Mouse (Mus musculus) layer of hippocampus, postnatal 25 days (tissue): ENCODE results near the gene Tbx1. TPM values are rescaled to one million over a fixed set of nuclear protein-coding genes. Genes with fewer than 3 reads are reported as not detected.
A peak's percentile ranks its signal among the peaks of the same experiment; 100 is the strongest.

Experiments used
- DNase-seq, 2 experiments: peaks; one replicate each; pipeline ENCODE4 v3.0.0; 2022; ENCODE audit warnings: mixed read lengths in 2 of 2, low spot score in 1 of 2; ENCODE audit errors: extremely low spot score in 1 of 2
- total RNA-seq, 2 experiments: library from RNA; stranded (reverse); gene quantifications; 2 replicates each; pipeline ENCODE4 v1.2.3; 2021

Tbx1 gene
- under 1 TPM; 0.77 to 0.91 TPM for total RNA-seq

DNA sequence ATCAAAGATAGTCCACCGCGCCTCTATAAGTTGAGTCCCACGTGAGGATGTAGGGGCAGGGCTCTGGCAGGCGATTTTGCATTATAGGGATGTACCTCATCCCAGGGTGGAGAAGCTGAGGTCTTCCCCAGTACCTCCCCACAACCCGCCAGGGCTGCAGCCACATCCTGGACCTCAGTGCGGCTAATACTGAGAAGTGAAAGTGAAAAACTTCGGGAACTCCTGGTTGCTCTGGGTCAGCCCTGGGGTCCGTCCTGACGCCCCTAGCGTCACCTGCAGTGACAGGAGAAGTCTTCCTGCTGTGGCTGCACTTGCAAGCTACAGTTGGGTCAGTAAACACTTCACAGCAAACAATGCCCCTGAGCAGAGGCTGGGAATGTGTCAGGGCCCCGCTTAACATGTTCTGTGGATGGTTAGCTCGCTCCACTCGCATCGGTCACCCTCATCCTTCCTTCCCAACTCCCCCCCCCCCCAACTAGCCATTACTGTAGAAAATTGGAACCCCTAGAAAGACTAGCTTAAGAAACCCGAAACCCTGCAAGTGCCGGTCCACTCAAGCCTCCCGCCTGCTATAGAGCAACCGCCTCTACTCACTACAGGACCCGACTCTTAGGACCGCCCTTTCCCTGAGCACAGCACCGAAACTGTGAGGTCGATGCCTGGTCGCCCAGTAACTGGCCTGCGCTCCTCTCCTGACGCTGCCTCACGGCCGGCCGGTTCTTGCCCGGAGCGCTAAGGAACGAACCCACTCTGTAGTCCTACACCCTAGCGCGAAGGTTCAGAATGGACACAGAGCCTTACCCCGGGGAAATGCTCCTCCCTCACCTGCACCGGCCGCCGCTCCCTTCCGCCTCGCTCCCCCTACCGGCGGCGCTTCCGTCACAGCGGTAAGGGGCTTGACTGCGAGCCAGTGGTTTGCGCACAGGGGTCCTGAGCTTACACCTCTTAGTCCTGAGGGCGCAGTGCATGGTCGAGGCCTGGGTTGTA lies at the start of gene Tbx1:
Tbx1 (minus strand) TSS at position 868 of the 987 bp plus-strand sequence.
- DNase-seq, result no peak

DNA sequence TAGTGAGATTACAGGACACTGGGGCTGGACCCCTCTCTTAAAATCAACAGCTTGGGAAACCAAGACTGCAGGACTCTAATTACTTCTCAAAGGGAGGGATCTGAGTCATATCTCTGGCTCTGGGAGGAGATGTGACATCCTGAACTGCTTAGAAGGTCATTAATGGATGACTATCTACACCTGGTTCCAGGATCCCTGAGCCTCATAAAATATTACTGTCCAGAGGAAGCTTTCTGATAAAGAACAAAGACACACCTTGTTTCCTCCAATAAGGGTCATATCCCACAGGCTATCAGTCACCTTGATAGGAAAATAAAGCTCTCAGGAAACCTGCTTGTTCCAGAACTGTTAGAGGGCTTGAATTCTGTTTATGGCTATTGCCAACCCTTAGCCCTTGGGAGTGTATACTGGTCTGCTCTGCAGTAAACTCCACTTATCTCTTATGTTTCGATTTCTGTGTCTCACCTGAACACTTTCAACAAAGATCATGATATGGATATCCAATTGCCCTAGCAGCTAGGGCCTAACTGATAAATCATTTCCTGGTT lies 49.0 kb upstream of the Tbx1 start:
- no peak for DNase-seq

DNA sequence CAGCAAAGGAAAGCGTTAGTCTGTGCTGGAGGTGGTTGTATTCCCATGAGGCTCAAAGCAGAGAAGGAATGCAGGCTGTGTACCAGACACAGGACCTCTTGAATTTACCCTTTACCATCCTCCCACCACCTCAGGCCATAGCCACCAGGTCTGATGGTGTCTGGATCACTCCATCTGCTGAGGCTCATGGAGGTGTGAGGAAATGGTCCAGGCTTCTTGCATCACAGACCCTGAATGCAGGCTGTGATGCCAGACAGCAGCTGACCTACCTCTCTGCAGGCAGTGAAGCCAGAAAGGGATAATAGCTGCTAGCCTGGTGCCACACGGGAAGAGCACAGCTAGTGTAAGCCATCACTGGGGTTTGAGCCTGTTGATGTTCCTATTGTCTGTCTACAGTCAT lies 47.9 kb upstream of the Tbx1 start:
- no peak for DNase-seq

DNA sequence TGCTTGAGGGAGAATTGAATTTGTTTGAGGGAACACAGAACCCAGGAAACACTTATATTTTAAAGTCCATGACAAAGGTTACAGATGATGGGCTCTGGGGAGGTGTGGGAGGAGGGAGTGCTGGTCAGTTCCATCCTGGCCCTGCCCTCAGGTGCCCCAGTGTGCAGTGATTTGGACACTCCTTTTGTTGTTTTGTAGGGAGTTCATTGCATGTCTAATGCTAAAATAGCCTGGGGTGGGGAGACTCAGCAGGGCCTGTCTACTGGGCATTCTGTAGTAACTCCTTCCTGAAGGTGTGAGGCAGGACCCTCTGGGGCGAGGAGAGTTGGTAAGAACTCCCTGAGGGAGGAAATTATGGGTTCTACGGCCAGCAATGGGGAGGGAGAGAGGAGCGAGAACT lies 46.3 kb upstream of the Tbx1 start:
- no peak for DNase-seq

DNA sequence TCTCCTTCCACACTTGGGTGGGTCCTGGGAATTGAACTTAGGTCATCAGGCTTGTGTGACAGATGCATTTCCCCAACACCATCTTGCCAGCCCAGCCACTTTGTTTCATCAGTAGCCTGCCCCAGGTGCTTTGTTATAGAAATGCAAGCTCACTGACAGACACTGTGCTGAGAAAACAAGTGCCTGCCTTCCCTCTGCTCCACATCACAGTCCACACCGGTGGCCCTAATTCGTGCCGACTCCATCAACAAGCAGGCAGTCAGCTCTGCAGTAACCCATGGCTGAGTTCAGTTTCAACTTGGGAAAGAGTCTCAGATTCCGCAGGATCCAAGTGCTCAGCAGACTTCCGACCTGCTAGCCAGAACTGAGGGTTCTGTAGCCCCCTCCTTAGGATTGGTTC lies 45.9 kb upstream of the Tbx1 start:
- DNase-seq, result no peak

DNA sequence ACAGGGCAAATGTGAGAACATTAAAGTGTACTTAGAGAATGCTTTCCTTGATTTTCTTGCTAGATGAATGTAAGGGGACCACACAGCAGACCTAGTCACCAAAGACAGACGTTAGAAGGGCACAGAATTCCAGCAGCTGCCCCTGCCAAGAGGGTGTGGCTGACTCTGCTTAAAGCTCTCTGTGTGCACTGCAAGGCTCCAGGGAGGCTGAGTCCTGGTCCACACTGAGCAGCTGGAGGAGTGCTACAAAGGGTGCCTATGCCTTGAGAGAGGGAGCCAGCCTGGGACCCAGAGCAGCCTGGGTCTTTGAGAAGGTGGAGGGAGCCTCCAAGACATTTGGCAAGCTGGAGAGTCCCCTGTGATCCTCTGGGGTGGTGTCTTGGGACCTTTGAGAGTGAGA lies 42.9 kb upstream of the Tbx1 start:
- DNase-seq, result no peak

DNA sequence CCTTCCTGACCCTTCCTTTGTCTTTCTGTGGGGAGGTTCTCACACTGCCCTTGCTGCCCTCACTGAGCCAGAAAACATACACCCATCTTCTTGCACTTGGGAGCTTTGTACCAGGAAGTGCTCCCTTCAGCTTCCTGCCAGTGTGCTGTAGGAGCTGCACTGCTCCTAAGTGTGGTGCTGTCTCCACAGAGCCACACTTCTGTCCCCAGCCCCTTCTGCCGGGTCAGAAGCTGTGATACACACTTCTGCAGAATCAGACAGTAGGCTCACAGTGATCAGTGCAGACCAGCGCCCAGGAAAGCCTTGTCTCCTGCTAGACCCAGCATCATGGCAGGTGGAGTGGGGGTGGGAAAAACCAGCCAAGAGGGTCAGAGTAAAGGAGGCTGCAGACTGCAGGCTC lies 42.3 kb upstream of the Tbx1 start:
- no peak for DNase-seq

DNA sequence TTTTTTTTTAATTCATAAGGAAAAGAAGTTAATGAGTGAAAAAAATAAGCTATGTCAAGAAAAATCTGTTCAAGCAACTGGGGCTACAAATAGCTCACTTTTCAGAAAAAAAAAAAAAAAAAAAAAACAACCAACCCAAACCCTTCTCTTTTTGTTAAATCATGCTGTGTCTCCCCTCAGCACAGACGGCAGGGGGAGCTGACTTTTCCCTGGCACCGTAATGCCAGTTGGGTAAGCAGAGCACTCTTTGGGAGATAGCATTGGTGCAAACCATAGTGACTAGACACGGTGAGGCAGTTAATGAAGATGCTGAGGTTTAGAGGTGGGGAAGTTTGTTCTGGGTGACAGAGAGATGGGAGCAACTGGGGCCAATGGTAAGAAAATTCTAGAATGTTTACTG lies 41.6 kb upstream of the Tbx1 start:
- peak in 1 of 2 experiments; percentile 41 for DNase-seq

DNA sequence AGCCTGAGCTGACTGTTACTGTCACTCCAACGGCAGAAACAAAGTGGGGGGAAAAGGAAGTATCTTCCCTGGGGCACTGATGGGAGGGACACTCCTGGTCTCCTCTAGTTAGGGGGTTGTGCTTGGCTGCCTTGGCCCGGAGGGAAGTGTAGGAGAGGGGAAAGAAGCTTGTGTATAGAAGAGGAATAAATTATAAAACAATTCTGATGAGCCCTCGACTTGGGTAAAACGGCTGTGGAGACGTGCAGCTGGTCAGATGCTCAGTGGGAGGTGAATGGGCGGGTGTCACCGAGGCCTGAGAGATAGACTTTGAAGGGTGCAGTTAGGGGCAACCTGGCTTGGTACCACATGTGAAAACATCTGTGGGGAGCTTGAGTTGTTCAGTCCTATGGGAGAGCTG lies 40.7 kb upstream of the Tbx1 start:
- DNase-seq, result no peak

DNA sequence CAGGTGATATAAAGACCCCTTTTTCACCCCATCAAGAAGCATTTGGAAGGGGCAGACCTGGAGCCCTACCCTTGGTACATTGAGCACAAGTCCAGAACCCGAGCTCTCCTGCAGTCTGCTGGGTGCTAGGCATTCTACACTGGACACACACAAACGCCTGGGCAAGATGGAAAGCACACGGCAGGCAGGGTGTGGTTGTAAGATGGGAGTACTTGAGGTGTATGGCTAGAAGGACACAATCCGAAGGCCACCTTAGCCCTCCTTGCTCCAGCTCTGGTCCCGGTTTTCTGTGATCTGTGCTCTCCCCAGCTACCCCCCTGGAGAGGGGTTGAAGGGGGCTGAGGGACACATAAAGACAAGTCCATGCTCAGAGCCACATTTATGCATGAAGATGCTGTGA lies 39.8 kb upstream of the Tbx1 start:
- no peak for DNase-seq

DNA sequence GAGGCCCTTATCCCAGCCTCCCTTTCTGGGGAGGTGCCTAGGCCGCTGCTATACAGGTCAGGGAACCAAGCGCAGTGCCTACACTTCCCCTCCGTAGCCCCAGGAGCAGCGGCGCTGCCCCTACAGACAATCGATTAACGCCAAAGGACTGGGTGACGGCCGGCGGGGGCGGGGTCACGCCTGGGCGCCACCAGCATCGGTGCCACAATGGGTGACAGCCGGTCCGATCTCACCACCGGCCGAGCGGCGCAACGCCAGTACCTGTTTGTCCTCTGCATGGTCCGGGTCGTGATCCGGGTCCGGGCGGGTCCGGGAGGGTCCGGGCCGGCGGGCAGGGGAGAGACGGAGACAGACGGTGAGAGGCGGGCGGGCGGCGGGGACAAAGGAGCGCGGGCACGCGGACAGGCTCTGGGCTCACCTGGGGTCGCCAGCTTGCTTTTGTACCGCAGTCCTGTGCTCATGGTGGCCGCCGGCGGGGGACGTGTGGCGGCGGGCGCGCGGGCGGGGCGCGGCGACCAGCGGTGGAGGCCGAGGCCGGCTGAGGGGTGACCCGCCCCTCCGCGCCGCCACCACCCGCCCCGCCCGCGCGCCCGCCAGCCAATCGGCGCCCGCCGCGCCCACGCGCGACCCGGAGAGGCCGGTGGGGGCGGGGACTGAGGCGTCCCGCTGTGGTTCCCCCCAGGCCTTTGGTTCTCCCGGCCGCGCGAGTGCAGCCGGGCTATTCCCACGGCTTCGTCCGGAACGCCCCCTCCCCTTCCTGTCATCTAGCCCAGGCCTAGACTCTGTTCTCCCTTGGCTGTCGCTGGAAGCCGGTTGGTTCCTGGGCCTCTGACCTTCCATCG lies 39.1 kb upstream of the Tbx1 start, which contains the start of gene Sept5:
Sept5 (minus strand) TSS at position 565 of the 842 bp plus-strand sequence.
- peak; percentile 51 to 60 for DNase-seq

DNA sequence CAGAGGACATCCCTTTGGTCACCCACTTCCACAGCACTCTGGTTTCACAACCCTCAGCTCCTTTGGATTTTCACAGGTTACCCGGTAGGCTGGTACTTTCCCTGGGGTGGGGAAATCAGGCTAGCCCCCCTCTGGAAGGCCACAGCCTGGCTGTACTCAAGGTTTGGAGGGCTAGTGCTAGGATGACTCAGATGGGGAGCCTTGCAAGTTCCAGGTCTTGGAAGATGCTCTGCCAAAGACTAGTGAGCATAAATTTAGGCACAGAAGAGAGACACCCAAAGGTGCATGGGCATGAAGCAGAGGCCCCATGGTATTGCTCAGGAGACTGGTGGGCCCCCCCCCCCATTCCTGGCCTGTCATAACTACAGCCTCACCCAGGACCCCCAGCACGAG lies 38.5 kb upstream of the Tbx1 start:
- DNase-seq, result no peak

DNA sequence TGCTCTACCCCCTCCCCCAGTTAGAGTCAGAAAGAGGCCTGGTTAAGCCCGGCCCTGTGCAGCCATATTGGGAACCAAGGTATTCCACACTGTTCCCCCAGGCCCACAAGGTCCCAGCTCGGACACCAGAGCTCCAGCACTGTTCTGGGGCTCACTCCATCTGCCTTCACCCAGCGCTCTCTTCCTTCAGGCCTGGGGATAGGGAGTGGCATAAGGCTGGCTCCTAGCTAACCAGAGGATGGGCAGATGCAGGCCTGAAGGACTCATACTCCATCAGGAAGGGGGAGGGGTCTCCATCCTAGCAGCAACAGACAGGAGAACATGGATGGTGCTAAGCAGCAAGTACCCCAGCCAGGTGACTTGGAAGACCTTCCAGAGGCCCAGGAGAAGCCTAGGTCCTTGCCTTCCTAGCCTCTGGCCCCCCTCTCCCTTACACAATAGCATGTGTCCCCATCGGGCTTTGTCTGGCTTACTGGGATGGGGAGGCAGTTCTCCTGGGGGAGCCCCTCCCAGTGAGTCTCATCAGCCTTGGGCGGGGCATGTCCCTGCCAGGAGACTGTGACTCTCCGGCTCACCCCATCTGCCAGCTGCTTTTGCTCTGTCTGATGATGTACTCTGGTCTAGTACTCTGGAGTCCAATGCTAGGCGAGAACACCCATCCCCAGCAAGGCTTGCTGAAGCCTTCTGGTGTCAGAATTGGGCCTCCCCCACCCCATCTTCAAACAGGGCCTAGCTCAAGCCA lies 37.9 kb upstream of the Tbx1 start:
- DNase-seq, result peak in 1 of 2 experiments; percentile 24

DNA sequence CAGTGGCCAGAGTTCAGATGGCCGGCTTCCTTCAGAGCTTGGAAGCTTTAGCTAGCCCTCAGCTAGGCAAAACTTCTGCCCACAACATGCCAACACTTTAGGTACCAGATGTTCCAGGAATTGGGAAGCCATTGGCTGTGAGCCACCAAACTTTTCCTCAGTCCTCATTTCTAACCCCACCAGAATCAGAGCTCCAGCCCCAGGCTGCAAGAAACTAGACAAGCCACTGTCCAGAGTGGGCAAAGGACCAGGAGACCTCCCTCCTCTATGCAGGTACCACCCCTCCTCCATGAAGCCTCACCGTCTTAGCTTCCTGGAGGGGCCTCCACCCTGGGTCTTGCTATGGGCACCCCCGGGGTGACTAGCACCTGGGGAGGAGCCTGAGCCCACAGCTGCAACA lies 36.7 kb upstream of the Tbx1 start:
- DNase-seq, result no peak

DNA sequence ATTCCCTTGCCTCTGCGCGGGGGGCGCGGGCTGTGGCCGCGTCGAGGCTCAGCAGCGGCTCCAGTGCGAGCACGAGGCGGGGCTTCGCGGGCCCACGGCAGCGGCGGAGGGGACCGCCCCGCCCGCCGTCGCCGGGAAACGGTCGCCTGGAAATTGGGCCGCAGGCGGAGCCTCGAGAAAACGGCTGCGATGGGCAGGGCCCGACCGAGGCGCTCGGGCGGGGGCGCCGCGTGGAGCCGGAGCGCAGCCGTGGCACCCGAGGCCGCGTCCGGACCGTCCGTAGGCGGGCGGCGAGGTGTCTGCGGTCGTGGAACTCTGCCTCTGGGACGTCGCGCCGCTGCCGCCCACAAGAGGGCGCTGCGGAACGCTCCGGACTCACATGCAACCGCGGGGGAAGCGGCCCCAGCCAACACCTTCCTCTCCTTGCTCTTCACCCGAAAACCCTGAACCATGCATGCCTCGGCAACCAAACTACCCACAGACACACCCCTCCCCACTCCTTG lies 36.0 kb upstream of the Tbx1 start, which contains the start of gene Gm49601:
Gm49601 (minus strand) TSS at position 52 of the 503 bp plus-strand sequence.
- peak; percentile 79 to 81 for DNase-seq

DNA sequence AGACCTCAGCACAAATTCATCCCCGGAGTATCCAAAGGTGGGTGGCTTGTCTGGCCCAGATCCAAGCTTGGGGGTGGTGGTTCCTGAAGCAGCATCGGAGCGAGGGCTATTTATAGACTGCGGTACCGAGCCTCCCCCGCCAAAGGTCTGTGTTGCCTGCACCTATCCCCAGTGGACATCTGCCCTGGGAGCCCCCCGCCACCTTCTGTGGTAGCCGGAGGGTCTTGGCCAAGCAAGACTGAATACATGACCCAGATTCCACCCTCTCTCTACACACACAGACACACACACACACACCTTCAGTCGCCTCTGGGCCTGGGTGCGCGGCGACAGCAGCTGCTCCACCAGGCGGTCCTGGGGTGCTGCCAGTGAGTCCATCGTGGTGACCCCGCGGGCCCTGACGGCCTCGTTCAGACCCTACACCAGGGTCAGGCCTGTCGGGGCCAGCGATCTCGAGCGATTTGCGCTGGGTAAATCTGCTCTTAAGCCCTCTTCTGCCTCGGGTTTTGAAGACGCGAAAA lies 35.4 kb upstream of the Tbx1 start:
- peak; percentile 56 to 67 for DNase-seq

DNA sequence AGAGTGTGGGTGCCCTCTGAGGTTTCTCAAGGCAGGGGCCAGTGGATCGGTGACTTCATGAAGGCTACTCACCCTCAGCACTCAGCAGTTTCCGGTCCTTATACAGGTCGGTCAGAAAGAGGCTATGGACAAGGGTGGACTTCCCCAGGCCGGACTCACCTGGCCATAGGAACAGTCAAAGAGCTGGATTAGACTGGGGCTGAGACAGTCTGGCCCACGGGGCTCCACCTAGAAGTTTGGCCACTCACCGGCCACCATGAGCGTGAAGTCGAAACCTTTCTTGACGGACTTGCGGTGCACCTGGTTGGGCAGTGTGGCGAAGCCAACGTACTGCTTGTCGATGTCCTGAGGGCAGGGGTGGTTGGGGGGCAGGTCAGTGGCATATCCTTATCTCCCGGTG lies 34.6 kb upstream of the Tbx1 start:
- no peak for DNase-seq

DNA sequence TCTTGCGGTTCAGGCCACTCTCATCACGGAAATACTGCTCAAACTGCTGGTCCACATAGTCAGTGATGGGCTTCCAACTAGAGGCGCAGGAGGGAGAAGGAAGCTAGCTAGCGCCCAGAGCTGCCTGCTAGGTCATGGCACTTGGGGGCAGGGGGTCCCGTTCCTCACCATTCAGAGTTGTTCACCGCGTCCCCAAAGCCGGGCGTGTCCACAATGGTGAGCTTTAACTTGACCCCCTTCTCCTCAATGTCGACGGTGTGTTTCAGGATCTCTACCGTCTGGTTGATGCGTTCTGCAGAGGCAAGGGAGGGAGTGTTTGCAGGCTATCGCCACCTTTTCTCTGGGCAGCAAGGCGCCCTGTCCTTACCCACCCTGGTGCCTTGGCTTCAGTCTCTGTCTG lies 34.2 kb upstream of the Tbx1 start:
- DNase-seq, result peak; percentile 5 to 16

DNA sequence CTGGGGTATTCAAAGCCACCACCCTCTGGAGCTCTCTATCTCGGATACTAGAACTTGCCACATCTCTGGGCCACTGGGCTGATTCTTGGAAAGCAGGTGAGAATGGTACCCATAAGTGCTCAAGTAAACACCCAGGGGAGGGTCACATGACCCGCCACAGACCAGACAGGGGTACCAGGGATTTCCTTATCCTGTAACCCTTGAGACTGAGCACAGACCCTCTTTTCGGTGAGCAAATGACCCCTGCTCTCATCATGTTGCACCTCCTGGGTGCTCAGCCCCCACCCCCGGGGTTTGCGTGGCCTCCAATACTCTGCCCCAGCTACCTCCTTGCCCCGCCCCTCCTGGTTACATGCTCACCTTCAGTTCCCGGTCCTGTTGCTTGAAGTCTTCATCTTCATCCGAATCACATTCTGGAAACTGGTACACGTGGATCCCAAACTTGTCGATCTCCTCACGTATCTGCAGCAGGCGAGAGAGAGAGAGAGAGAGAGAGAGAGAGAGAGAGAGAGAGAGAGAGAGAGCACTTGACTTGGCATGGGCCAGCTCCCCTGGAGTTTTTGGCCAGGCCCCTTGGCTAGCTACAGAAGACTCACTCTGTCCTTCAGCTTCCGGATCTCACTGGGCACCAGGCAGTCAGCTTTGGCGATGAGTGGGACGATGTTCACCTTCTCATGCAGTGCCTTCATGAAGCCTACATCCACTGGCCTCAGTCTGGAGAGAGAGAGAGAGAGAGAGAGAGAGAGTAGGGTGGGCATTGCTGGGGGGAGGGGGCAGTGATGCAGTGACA lies 33.5 kb upstream of the Tbx1 start:
- peak; percentile 22 to 34 for DNase-seq
